Mouse (Mus musculus) right cerebral cortex, postnatal 10 days (tissue): ENCODE measurements around the gene Chrnb1.
A peak's percentile ranks its signal among the peaks of the same experiment; 100 is the strongest.

Experiments
- DNase-seq, 2 experiments: peaks; one replicate each; pipeline ENCODE4 v3.0.0; 2021; ENCODE audit warnings: low spot score in 2 of 2

The Chrnb1 gene

DNA sequence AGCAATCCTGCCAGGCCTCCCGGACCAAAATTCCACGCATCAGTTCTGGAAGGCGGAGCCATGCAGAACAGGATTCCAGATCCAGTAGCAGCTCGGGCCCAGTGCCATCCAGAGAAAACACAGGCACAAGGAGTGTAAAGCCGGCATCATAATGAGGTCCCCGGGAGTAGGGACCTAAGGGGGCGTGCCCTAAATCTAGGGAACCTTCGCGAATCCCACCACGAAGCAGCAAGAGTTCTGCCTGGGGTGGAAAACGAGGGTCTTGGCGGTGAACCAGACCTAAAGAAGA lies 8.9 kb upstream of the Chrnb1 start:
- no peak for DNase-seq

DNA sequence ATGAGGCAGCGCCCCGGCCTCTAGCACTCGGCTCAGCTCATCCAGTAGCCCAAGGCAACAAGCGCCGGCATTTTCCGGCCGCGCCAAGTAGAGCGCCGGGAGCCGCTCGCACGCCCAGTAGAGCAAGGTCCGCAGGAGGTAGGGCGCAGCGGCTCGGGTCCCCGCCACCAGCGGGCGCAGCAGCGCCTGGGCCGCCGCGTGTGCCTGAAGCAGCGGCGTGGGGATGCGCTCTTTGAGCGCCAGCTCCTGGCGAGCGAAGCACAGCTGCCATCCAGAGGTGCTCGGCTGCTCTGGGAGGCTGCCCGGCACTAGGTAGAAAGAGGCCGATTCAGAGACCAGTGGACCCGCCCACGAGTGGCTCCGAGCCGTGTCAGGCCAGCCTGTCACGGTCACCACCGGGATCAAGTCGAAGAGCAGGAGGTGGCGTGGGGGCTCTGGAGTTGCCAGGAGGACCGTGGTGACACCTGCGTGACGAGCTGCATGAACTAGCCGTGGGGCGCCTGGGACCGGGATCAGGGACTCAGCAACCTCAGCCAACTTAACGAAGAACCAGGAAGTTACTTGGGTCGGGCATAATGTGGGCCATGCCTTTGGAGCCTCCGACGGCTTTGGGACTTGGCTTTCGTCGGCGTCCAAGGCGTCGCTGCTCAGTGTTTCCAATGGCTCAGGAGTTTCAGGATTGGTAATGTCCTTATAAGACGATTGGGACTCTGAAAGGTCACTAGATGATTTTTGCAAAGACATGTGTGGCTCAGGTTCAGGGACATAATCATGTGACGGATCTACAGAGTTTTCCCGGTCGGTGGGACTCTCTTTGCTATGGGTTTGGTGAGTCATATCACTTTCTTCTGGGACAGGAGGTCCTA lies 8.3 kb upstream of the Chrnb1 start:
- DNase-seq: peak; percentile 75 to 79

DNA sequence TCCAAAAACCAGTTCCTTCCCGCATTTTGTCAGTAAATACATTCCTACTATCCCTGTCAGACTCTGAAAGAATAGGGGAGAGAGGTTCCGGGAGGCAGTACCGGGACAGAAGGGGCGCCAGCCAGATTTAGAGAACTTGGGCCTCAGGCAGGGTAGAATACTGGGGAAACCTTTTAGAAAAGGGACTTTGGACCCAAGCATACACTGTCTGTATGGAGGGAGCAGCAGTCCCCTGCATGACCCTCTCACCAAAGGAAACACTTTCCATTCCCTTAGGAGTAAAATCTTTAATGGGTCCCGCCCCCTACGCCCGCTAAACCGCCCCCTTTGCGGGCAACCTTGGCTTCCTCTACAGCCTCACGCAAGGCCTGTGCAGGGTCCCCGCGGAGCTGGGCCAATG lies 7.6 kb upstream of the Chrnb1 start:
- no peak for DNase-seq

DNA sequence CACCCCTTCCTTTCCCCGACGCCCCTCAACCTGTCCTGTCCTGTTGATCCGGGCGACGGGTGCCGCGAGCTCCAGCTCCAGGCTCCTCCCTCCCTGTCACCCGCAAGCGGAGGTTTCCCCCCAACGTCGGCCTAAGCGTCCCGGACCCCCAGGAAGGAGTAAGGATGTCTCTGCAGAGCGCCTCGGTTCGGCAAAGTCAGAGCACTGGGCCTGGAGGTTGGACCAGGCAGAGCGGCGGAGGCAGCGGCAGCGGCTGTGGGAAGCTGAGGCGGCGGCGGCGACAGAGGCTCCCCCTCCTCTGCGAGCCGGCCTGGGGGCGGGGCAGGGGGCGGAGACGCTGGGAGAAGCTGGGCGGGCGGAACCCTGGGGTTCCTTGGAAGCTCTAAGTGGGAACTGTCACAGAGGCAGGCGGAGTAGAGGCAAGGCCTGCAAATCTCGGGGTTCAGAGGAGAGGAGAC lies 6.9 kb upstream of the Chrnb1 start:
- peak; percentile 89 to 91 for DNase-seq

DNA sequence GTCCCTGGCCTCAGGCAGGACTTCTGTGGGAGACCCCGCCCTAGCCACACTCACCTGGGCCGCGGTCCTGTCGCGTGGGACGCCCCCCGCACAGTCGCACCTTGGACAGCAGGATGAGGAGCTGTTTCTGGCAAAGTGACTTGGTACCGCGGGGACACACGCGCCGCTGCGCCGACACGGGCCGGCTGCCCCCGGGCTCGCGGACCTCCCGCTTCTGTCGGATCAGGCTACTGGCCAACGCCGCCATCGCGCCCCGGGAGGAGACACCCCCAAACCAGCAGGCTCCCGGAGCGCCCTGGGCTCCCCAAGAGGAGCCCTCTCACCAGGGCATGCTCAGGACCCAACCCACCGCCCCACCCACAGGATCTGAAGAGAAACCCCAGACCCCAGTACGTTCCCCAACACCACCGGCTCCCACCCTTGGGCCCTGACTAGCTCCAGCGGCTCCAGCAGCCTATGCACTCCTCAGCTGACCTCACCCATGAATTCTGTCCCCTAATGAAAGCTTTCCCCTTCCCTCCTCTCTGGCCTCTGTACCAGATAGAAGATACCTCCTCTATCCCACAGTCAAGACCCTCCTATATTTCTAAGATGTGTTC lies 5.7 kb upstream of the Chrnb1 start, which contains the start of gene Fgf11:
Gene Fgf11 (minus strand): TSS at position 479 of the 599 bp plus-strand sequence.
- peak in 1 of 2 experiments; percentile 41 for DNase-seq

DNA sequence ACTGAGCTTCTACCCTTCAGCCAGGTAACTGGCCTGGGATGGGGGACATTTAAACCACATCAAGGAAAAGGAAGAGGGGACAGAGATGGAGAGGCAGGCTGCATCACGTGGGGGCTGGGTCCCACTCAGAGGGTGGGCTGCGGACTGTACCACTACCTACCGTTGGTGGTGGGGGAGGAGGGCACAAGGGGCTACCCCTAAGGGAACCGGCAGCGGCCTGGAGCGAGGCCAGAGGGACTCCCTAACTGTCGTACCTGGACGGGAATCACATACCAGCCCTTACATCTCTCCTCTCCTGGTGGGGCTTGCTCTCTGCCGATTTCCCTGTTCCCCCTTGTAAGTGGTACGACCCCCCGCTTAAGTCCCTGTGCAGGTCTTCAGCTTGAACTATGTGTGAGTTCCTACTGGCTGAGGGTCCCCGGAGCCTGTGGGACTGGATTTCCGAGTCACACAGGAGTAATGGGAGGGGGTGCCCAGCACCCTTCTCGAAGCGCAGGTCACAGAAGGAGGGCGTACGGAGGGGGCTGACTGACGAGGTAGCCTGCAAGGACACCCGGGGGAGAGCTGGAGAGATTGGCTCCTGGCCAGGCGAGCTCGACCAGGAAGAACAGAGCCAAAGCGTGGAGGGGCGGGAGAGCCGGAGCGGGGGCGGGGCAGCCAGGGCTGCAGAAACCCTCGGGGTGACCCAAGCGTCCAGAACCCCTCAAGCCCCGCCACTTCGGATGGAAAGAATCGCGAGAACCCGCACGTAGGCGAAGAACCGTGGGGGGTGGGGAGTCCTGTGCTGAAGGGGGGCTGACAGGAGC lies 4.9 kb upstream of the Chrnb1 start:
- peak; percentile 83 to 87 for DNase-seq

DNA sequence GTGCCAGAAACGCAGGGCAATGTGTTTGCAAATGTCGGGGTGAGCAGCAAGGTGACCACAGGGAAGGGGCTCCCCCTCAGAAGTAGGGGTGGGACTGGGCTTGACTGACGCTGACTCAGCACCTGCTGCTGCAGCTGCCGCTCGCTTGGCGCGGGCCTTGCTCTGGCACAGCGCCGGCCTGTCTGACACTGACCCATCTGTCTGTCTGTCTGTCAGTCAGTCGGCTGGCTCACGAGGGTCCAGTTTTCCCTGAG lies 4.3 kb upstream of the Chrnb1 start:
- DNase-seq: peak in 1 of 2 experiments; percentile 83

DNA sequence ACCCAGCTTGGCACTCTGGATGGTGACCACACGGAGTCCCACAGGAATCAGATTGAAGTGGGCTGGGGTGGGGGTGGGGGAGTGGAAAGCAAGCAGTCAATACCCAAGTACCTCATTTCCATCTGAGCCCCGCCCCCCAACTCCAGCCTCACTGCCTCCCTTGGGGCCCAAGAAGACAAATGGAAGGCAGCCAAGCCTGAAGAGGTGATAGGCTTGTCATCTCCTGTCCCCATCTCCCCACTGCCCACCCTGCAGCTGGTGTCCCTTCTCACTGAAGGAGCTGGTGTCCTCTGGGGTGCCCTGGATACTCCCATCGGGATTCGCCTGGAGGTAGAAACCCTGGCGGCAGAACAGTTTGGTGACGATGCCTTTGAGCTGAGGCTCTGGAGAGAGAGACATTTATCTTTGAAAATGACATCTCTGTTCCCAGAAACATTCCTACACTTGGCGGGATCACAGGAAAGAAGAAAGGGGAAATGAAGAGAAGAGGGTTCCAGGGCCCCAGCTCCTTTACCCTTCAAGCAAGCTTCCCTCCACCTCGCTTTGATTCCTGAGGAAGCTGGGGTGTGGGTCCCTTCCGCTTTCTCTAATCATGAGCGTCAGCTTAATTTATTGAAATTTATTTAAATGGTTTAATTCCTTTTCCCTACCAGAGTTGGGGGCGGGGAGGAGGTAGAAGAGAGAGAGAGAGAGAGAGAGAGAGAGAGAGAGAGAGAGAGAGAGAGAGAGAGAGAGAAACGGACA lies 3.8 kb upstream of the Chrnb1 start:
- DNase-seq: peak in 1 of 2 experiments; percentile 71

DNA sequence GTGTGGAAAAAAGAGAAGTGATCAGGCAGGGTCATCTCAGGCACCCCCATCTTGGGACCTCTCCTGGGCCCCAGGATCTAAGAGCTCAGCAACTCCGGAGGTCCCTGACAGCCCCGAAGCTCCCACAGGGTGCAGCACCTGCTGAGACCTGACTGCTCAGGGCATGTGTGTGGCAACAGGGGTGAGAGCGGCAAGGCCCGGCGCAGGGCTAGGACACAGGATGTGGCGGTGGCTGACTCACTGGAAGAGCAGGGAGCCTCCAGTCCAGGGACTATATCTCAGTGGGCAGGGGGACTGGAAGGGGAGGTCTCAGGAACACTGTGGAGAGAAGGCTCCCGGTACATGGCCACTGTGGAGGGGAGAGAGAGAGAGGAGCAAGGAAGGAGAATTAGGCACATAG lies 2.2 kb upstream of the Chrnb1 start:
- no peak for DNase-seq

DNA sequence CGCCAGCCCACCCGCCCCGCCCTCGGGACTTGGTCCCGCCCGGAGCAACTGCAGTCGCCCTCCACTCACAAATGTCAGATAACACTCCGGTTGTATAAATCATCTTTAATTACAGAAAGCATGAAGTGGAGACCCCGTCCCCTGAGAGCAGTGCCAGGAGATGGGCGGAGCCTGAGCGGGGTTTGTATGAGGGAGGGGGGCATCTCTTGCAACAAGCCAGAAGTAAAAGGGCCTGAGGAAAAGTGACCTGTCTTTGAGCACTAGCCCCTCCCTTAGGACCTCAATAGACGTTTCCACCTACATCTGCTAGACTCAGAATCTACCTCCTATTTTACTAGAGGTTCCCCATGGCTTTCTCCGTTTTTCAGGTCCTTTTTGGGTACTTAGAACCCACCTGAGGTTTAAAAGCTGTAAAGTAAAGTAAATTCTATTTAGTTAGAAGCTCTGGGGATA lies 266 bp upstream of the Chrnb1 start:
- DNase-seq: no peak

DNA sequence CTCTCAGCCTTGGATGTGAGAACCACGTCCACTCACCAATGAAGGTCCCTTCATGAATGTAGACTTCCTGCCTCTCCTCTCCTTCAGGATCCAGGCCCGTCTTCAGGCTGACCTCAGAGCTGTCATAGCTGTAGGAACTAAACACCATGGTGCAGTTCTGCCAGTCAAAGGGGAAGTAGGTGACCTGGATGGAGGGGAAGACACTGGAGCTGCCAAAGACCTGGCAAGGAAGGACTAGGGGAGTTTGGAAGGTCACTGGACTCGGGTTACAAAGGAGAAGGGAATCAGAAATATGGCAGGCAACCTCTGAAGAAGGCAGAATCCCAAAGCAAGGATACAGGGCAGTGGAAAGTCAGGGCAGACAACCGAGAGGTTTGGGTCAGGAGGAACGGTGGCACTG lies 2.3 kb downstream of the Chrnb1 start:
- DNase-seq: no peak

DNA sequence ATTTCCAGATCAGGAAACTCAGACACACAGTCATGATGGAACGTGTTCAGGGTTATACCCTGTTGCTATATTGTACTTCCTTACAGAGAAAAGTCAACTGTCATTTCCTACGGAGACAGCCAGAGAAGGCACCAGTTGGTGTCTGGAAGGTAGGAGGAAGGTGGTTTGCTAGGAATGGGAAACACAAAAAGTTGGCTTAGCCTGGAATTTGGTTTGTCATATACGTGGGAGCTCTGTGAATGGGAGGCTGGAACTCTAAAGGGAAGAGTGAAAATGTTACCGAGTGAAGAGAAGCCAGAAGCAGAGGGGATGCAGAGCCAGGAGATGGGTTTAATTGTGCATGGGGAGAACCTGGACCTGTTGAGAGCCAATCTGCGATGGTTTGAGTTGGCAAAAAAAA lies 4.3 kb downstream of the Chrnb1 start:
- DNase-seq: no peak

DNA sequence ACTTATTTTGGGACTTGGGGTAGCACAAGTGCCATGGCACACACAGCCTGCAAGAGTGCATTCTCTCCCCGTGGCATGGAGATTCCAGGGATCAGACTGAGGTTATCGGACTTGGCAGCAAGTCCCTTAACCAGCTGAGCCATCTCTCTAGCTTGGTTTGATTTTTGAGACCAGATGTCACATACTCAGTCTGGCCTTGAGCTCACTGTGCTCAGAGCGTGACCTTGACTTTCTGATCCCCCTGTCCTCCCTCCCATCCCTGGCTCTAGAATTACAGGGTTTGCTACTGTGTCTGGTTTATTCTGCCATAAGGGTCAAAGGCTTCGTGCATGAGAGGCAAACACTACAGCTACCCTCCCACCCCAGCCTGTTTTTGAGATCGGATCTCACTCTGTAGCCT lies 6.3 kb downstream of the Chrnb1 start:
- no peak for DNase-seq

DNA sequence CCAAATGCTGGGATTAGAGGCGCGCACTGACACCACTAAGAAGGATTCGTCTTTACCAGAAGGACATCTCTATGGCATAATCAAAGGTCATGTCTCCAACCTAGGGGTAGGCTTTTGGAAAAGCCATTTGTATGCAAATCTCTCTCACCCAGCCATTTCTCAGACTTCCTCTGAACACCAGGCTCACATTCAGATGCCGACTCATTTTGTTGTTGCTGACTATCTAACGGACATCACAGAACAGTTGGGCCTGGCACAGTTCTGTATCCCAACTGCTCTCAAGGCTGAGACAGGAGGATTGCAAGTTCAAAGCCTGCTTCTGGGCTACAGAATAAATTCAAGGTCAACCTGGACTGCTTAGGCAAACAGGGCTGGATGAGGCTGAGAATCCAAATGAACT lies 8.4 kb downstream of the Chrnb1 start:
- no peak for DNase-seq

DNA sequence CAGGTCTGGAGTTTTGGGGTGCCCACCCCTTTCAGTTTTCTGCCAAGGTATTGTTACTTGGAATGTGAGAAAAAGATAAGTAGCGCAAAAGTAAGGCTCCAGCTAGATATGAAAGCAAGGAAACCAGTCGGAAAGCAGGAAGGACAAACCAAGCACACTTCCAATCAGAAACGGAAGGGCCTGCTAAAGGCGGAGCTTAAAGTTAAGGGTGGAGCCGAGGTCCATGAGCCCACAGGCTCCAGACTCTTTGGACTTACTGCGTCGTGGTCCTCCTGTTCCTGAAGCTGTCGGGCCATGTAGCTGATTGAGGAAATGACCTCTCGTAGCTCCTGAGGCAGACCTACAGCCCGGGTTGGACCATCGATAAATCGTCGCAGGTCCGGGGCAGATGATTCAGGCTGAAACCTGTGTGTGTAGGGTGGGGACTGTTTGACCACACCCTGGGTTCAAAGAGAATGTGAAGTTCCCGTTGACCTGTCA lies 10.9 kb downstream of the Chrnb1 start:
- no peak for DNase-seq

DNA sequence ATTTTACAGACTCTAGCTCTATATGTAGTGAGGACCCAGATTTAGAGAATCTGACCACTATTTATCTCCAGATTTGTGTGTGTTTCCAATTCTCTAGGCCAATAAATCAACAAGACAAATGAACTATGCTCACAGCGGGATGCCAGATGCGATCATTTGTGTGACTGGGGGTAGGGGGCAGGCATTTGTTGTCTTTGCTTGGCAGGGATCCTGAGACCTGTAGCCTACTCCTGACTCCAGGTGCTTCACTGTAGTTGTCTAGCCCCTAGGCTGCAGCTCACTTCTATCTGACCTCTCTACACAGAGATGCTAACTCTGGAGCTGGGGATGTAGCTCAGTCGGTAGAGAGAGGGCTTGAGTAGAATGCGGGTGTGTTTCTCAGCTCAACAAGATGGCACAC lies 13.9 kb downstream of the Chrnb1 start:
- no peak for DNase-seq

DNA sequence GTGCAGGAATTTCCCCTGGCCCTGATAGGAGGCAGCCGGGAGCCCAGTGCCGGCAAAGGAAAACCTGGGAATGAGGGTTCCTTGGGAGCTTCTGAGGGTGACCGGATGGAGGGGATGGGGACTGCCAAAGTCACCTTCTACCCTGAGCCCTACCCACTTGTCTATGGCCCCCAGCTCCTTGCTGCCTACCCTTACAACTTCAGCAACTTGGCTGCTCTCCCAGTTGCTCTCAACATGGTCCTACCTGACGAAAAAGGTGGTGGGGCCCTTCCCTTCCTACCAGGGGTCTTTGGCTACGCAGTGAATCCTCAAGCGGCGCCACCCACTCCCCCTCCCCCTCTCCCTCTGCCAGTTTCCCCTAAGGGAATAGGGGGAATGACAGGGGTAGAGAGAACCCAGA lies 16.8 kb downstream of the Chrnb1 start:
- no peak for DNase-seq

DNA sequence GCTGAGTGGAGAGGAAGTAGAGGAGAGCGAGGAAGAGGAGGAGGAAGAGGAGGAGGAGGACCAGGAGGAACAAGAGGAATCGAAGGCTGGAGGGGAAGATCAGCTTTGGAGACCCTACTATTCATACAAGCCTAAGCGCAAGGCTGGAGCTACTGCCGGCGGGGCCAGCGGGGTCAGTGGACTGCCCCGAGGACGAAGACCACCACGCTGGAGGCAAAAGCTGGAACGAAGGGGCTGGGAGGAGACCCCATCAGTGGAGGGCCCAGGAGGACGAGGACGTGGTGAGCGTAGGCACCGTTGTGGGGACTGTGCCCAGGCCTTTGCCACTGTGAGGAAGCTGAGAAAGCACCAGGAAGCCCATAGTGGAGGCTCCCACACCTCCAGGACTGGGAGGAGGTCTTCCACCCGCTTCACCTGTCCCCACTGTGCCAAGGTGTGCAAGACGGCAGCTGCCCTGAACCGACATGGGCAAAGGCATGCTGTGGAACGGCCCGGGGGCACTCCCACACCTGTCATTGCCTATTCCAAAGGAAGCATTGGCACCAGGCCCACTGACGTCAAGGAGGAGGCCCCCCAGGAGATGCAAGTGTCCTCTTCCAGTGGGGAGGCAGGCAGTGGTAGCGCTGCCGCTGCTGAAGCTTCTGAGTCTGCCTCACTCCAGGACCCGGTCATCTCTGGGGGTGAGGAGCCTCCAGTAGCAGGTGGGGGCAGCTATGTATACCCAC lies 17.3 kb downstream of the Chrnb1 start:
- DNase-seq: no peak

DNA sequence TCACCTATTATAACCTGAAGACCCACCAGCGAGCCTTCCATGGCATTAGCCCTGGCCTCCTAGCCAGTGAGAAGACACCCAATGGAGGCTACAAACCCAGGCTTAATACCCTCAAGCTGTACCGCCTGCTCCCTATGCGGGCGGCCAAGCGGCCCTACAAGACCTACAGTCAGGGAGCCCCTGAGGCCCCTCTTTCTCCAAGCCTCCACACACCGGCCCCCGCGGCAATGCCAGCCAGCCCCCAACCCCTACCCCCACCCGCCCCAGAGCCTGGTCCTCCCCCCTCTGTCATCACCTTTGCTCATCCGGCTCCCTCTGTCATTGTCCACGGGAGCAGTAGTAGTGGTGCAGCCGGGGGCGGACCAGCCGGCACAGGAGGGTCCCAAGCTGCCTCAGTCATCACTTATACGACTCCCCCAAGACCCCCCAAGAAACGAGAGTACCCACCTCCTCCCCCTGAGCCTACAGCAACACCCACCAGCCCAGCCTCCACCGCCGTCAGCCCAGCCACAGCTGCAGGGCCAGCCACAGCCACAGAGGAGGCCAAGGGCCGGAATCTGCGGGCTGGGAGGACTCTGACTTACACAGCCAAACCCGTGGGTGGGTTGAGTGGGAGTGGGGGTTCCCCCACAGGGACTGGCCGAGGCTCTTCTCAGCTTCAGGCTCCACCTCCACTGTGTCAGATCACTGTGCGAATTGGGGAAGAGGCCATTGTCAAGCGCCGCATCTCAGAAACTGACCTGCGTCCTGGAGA lies 18.1 kb downstream of the Chrnb1 start:
- no peak for DNase-seq

DNA sequence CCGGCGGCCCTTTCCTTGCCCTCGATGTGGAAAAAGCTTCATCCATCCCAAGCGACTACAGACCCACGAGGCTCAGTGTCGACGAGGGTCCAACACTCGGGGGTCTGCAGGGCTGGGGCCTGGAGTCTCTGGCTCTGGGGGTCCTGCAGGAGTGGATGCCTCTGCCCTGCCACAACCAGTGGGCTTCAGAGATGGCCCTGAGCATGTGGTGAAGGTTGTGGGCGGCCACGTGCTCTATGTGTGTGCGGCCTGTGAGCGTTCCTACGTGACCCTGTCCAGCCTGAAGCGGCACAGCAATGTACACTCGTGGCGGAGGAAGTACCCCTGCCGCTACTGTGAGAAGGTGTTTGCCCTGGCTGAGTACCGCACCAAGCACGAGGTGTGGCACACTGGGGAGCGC lies 19.3 kb downstream of the Chrnb1 start:
- no peak for DNase-seq

DNA sequence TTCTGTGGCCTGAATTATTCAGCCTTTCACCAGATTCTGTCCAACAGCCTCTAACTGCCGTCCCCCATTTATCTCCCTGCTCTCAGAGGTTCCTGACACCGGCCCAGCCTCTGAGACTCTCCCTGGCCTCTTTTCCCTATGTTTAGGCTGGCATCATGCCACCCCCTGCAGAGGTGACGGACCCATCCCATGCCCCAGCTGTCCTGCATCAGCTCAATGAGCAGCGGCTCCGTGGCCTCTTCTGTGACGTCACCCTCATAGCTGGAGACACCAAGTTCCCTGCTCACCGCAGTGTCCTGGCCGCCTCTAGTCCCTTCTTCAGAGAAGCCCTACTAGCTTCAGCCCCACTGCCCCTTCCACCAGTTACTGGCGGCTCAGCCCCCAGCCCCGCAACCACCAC lies 20.0 kb downstream of the Chrnb1 start:
- no peak for DNase-seq
